Mouse (Mus musculus): ENCODE data around the gene Mosmo. TPM values are rescaled to one million over a fixed set of nuclear protein-coding genes. Genes with fewer than 3 reads are reported as not detected.
"Not testable (repeated sequence)": the region's sequence is repeated elsewhere in the genome, so short reads cannot be mapped to it uniquely, and the experiment has no call there.

Gene Mosmo
- polyA plus RNA-seq, 1 experiment from 2014 or later, result 10.6 TPM

- Histone ChIP-seq H3K4me2 (no peak overlapping the region), H3K4me3 (no peak overlapping the region), H3K27ac (no peak overlapping the region), H3K9ac (no peak overlapping the region), H3K27me3 (no peaks in the 10 kb centered on the region), H3K36me3 (no peaks in the 10 kb centered on the region), H3K9me3 (no peaks in the 10 kb centered on the region), H3K4me1 (0 out of 2 replicates have a peak, but pooled peaks cover 3% of the 10 kb centered on the region)
- 64% methylated on average over 2 of the region's 2 CpGs for WGBS
- ATAC-seq (ENCODE audit: insufficient number of reproducible peaks, low FRiP score, low TSS enrichment, low read depth), result no peak
Observed at GRCm38 (mm10) chr7:120712071-120712470, 34.7 kb downstream of the Mosmo start.

GRCm38 (mm10) chr7:120713225-120713624 is 35.8 kb downstream of the Mosmo start:
- Histone ChIP-seq H3K4me1 (0 out of 2 replicates have a peak, but pooled peaks cover 3% of the 10 kb centered on the region), H3K9me3 (no peaks in the 10 kb centered on the region), H3K4me2 (no peak overlapping the region), H3K9ac (no peak overlapping the region), H3K36me3 (no peaks in the 10 kb centered on the region), H3K27ac (no peak overlapping the region), H3K4me3 (no peak overlapping the region), H3K27me3 (no peaks in the 10 kb centered on the region)
- 90% methylated on average over 2 of the region's 2 CpGs for WGBS
- no peak for ATAC-seq (ENCODE audit: insufficient number of reproducible peaks, low FRiP score, low TSS enrichment, low read depth)

GRCm38 (mm10) chr7:120713951-120714350 is 36.5 kb downstream of the Mosmo start:
- H3K36me3 ChIP-seq; ATAC-seq (ENCODE audit: insufficient number of reproducible peaks, low FRiP score, low TSS enrichment, low read depth); H3K27me3 ChIP-seq; H3K27ac ChIP-seq; H3K4me3 ChIP-seq; H3K4me1 ChIP-seq; H3K9me3 ChIP-seq; H3K9ac ChIP-seq; H3K4me2 ChIP-seq: not testable (repeated sequence)
- 82% methylated on average over 11 of the region's 11 CpGs for WGBS

GRCm38 (mm10) chr7:120717261-120717660 is 39.8 kb downstream of the Mosmo start:
- no peak overlapping the region for H3K9ac ChIP-seq
- ATAC-seq (ENCODE audit: insufficient number of reproducible peaks, low FRiP score, low TSS enrichment, low read depth), result no peak
- WGBS, result 45% methylated on average over 2 of the region's 2 CpGs

GRCm38 (mm10) chr7:120721051-120721450 is 43.6 kb downstream of the Mosmo start:
- Histone ChIP-seq H3K4me3 (no peak overlapping the region), H3K36me3 (peaks cover under 1% of the 10 kb centered on the region; the same call in 1 of the 2 replicates), H3K9me3 (no peaks in the 10 kb centered on the region), H3K4me2 (no peak overlapping the region), H3K27me3 (no peaks in the 10 kb centered on the region), H3K4me1 (no peaks in the 10 kb centered on the region), H3K27ac (no peak overlapping the region), H3K9ac (no peak overlapping the region)
- 87% methylated on average over 5 of the region's 5 CpGs for WGBS
- ATAC-seq (ENCODE audit: insufficient number of reproducible peaks, low FRiP score, low TSS enrichment, low read depth), result no peak

More at GRCm38 (mm10) chr7:120717261-120717660, 39.8 kb downstream of the Mosmo start:
- Histone ChIP-seq H3K27ac (no peak overlapping the region), H3K36me3 (no peaks in the 10 kb centered on the region), H3K4me2 (no peak overlapping the region), H3K27me3 (no peaks in the 10 kb centered on the region), H3K4me1 (no peaks in the 10 kb centered on the region), H3K9me3 (no peaks in the 10 kb centered on the region), H3K4me3 (no peak overlapping the region)

- H3K27ac ChIP-seq, result no peak overlapping the region
- H3K36me3 ChIP-seq, result peaks cover 4% of the 10 kb centered on the region; the same call in 1 of the 2 replicates
- no peak overlapping the region for H3K4me2 ChIP-seq
- no peak overlapping the region for H3K9ac ChIP-seq
- no peak overlapping the region for H3K4me3 ChIP-seq
- H3K9me3 ChIP-seq, result no peaks in the 10 kb centered on the region
- no peak for ATAC-seq (ENCODE audit: insufficient number of reproducible peaks, low FRiP score, low TSS enrichment, low read depth)
- H3K4me1 ChIP-seq, result no peaks in the 10 kb centered on the region
- no peaks in the 10 kb centered on the region for H3K27me3 ChIP-seq
- 92% methylated on average over 8 of the region's 8 CpGs for WGBS
Observed at GRCm38 (mm10) chr7:120721456-120721855, 44.0 kb downstream of the Mosmo start.

GRCm38 (mm10) chr7:120722063-120722462 is 44.6 kb downstream of the Mosmo start:
- Histone ChIP-seq H3K4me2 (no peak overlapping the region), H3K36me3 (peaks cover 4% of the 10 kb centered on the region; the same call in 1 of the 2 replicates), H3K9me3 (no peaks in the 10 kb centered on the region), H3K4me1 (no peaks in the 10 kb centered on the region), H3K27ac (no peak overlapping the region), H3K9ac (no peak overlapping the region), H3K4me3 (no peak overlapping the region), H3K27me3 (no peaks in the 10 kb centered on the region)
- ATAC-seq (ENCODE audit: insufficient number of reproducible peaks, low FRiP score, low TSS enrichment, low read depth), result no peak
- WGBS, result 95% methylated on average over 4 of the region's 4 CpGs

GRCm38 (mm10) chr7:120722839-120723278 is 45.4 kb downstream of the Mosmo start:
- Histone ChIP-seq H3K27ac (no peak overlapping the region), H3K4me2 (no peak overlapping the region), H3K4me1 (no peaks in the 10 kb centered on the region), H3K27me3 (no peaks in the 10 kb centered on the region), H3K36me3 (peaks cover 4% of the 10 kb centered on the region; the same call in 1 of the 2 replicates), H3K9ac (no peak overlapping the region), H3K4me3 (no peak overlapping the region), H3K9me3 (no peaks in the 10 kb centered on the region)
- 70% methylated on average over 8 of the region's 8 CpGs for WGBS
- ATAC-seq (ENCODE audit: insufficient number of reproducible peaks, low FRiP score, low TSS enrichment, low read depth), result no peak

GRCm38 (mm10) chr7:120727581-120727980 is 50.2 kb downstream of the Mosmo start:
- no peaks in the 10 kb centered on the region for H3K4me1 ChIP-seq
- H3K27ac ChIP-seq, result no peak overlapping the region
- 82% methylated on average over 3 of the region's 3 CpGs for WGBS
- no peak overlapping the region for H3K4me3 ChIP-seq
- H3K9ac ChIP-seq, result no peak overlapping the region
- ATAC-seq (ENCODE audit: insufficient number of reproducible peaks, low FRiP score, low TSS enrichment, low read depth), result no peak
- H3K4me2 ChIP-seq, result no peak overlapping the region
- peaks cover 4% of the 10 kb centered on the region; the same call in 1 of the 2 replicates for H3K36me3 ChIP-seq
- H3K27me3 ChIP-seq, result no peaks in the 10 kb centered on the region
- H3K9me3 ChIP-seq, result no peaks in the 10 kb centered on the region

- no peaks in the 10 kb centered on the region for H3K9me3 ChIP-seq
- H3K36me3 ChIP-seq, result peaks cover 4% of the 10 kb centered on the region; the same call in 1 of the 2 replicates
- ATAC-seq (ENCODE audit: insufficient number of reproducible peaks, low FRiP score, low TSS enrichment, low read depth), result no peak
- no peak overlapping the region for H3K4me3 ChIP-seq
- no peak overlapping the region for H3K4me2 ChIP-seq
- no peaks in the 10 kb centered on the region for H3K4me1 ChIP-seq
- no peak overlapping the region for H3K9ac ChIP-seq
- no peaks in the 10 kb centered on the region for H3K27me3 ChIP-seq
- WGBS, result 76% methylated on average over 5 of the region's 5 CpGs
- no peak overlapping the region for H3K27ac ChIP-seq
Observed at GRCm38 (mm10) chr7:120729635-120730034, 52.2 kb downstream of the Mosmo start.

GRCm38 (mm10) chr7:120732906-120733305 is 55.5 kb downstream of the Mosmo start:
- ATAC-seq (ENCODE audit: insufficient number of reproducible peaks, low FRiP score, low TSS enrichment, low read depth), result no peak

GRCm38 (mm10) chr7:120739018-120739417 is 61.6 kb downstream of the Mosmo start, which contains the start of gene Vwa3a:
Gene Vwa3a, plus strand, starts transcription at chr7:120739318.
- no peak within 1 kb of the TSS for H3K9ac ChIP-seq

More at GRCm38 (mm10) chr7:120732906-120733305, 55.5 kb downstream of the Mosmo start:
- H3K4me3 ChIP-seq, result no peak overlapping the region
- 62% methylated on average over 7 of the region's 7 CpGs for WGBS
- no peak overlapping the region for H3K4me2 ChIP-seq
- H3K27ac ChIP-seq, result no peak overlapping the region
- no peak overlapping the region for H3K9ac ChIP-seq
- no peaks in the 10 kb centered on the region for H3K36me3 ChIP-seq
- no peaks in the 10 kb centered on the region for H3K9me3 ChIP-seq
- 0 out of 2 replicates have a peak, but pooled peaks cover 3% of the 10 kb centered on the region for H3K4me1 ChIP-seq
- H3K27me3 ChIP-seq, result no peaks in the 10 kb centered on the region

More at GRCm38 (mm10) chr7:120739018-120739417, 61.6 kb downstream of the Mosmo start, which contains the start of gene Vwa3a:
- H3K4me1 ChIP-seq, result 0 out of 2 replicates have a peak, but pooled peaks cover 3% of the 10 kb centered on the region
- ATAC-seq (ENCODE audit: insufficient number of reproducible peaks, low FRiP score, low TSS enrichment, low read depth), result no peak
- no peaks in the 10 kb centered on the region for H3K36me3 ChIP-seq
- no peaks in the 10 kb centered on the region for H3K27me3 ChIP-seq
- WGBS, result 66% methylated on average over 6 of the region's 6 CpGs
- H3K4me2 ChIP-seq, result no peak within 1 kb of the TSS
- no peak within 1 kb of the TSS for H3K4me3 ChIP-seq
- no peaks in the 10 kb centered on the region for H3K9me3 ChIP-seq
- H3K27ac ChIP-seq, result no peak within 1 kb of the TSS
